Mouse (Mus musculus): ENCODE measurements around the gene Ifi27l2a.

- no peak for TF ChIP-seq CTCF (IDR thresholded peaks at IDR 0.05; ENCODE audit: extremely low read depth, insufficient read depth, low read length)
- no peak for TF ChIP-seq POLR2A (IDR thresholded peaks at IDR 0.05; ENCODE audit: extremely low read depth, insufficient read depth, low read length)
Measured at GRCm38 (mm10) chr12:103443524-103443923, at the start of gene Ifi27l2a.

All from cortical plate, adult 2 months (tissue).